Mouse (Mus musculus) layer of hippocampus, postnatal 36 days (tissue): ENCODE data around the gene Ube4b. TPM values are rescaled to one million over a fixed set of nuclear protein-coding genes. Genes with fewer than 3 reads are reported as not detected.

ENCODE experiments used
- DNase-seq, 2 experiments: peaks; one replicate each; pipeline ENCODE4 v3.0.0; 2022
- total RNA-seq, 2 experiments: library from RNA; stranded (reverse); gene quantifications; 2 replicates each; pipeline ENCODE4 v1.2.3; 2021

The Ube4b gene
- total RNA-seq, 2 experiments from 2014 or later, result 100 TPM

- DNase-seq, result no peak
These were observed 90.2 kb downstream of the Ube4b start for GRCm38 (mm10) chr4:149336302-149336701.

- DNase-seq, result no peak
These were observed 91.7 kb downstream of the Ube4b start for GRCm38 (mm10) chr4:149334881-149335280.

- DNase-seq, result no peak
These were observed 93.8 kb downstream of the Ube4b start for GRCm38 (mm10) chr4:149332726-149333125.

- DNase-seq, result no peak
These were observed 96.1 kb downstream of the Ube4b start for GRCm38 (mm10) chr4:149330495-149330894.

- no peak for DNase-seq
These were observed 97.8 kb downstream of the Ube4b start for GRCm38 (mm10) chr4:149328735-149329134.

GRCm38 (mm10) chr4:149327281-149327680 is 99.3 kb downstream of the Ube4b start:
- DNase-seq, result no peak

- no peak for DNase-seq
These were observed 101.0 kb downstream of the Ube4b start for GRCm38 (mm10) chr4:149325411-149326162.

- DNase-seq, result no peak
These were observed 102.8 kb downstream of the Ube4b start for GRCm38 (mm10) chr4:149323730-149324129.

- no peak for DNase-seq
These were observed 103.8 kb downstream of the Ube4b start for GRCm38 (mm10) chr4:149322718-149323117.

- DNase-seq, result no peak
These were observed 104.3 kb downstream of the Ube4b start for GRCm38 (mm10) chr4:149322286-149322685.

GRCm38 (mm10) chr4:149319088-149319487 is 107.5 kb downstream of the Ube4b start:
- DNase-seq, result no peak

GRCm38 (mm10) chr4:149317387-149317786 is 109.2 kb downstream of the Ube4b start:
- peak; percentile 60 to 61 for DNase-seq

GRCm38 (mm10) chr4:149314275-149314837 is 112.2 kb downstream of the Ube4b start:
- no peak for DNase-seq

- DNase-seq, result no peak
These were observed 112.8 kb downstream of the Ube4b start for GRCm38 (mm10) chr4:149313558-149314253.

- DNase-seq, result no peak
These were observed 114.6 kb downstream of the Ube4b start for GRCm38 (mm10) chr4:149311996-149312395.

- no peak for DNase-seq
These were observed 118.1 kb downstream of the Ube4b start for GRCm38 (mm10) chr4:149308491-149308820.

GRCm38 (mm10) chr4:149307596-149308490 is 118.7 kb downstream of the Ube4b start, which contains the start of gene Kif1b:
Gene Kif1b (minus strand): TSS chr4:149307693.
- DNase-seq, result peak; percentile 99

- peak; percentile 75 to 77 for DNase-seq
These were observed 119.6 kb downstream of the Ube4b start for GRCm38 (mm10) chr4:149306712-149307595.

- DNase-seq, result peak in 1 of 2 experiments; percentile 27
These were observed 120.5 kb downstream of the Ube4b start for GRCm38 (mm10) chr4:149305761-149306711.

GRCm38 (mm10) chr4:149304466-149304865 is 122.1 kb downstream of the Ube4b start:
- DNase-seq, result no peak
